Mouse (Mus musculus) T-helper 1 cell (primary cell): ENCODE measurements around the gene Nfkbie.

Experiments
- in situ Hi-C: fragments of 300-600 bp; cut with MboI, MseI; formaldehyde crosslinking; loops from one replicate; pipeline ENCODE4 v1.15.1; 2025; ENCODE audit warnings: high pct_unique_total_duplicates

Gene Nfkbie

GRCm38 (mm10) chr17:45559732-45560525, 4.4 kb downstream of the Nfkbie start:
- in situ Hi-C loops, result loop anchor here (10.0 to 25.0 kb wide), 2 partner anchors 605 to 1952 kb away; partner anchors contain the start of genes Ccnd3, Gtpbp2 and Taf8

GRCm38 (mm10) chr17:45563216-45563615, 7.7 kb downstream of the Nfkbie start:
- in situ Hi-C loops, result loop anchor here (10.0 to 25.0 kb wide), 2 partner anchors 602 to 1949 kb away; partner anchors contain the start of genes Ccnd3, Gtpbp2 and Taf8

- in situ Hi-C loops, result loop anchor here (10.0 to 25.0 kb wide), 2 partner anchors 601 to 1948 kb away; partner anchors contain the start of genes Ccnd3, Gtpbp2 and Taf8
Observed at GRCm38 (mm10) chr17:45563655-45564530, 8.4 kb downstream of the Nfkbie start, which contains the start of gene Slc35b2. Gene Slc35b2 (plus strand): TSS chr17:45563874.

GRCm38 (mm10) chr17:45564531-45565084, 9.1 kb downstream of the Nfkbie start:
- in situ Hi-C loops, result loop anchor here (10.0 to 25.0 kb wide), 2 partner anchors 600 to 1948 kb away; partner anchors contain the start of genes Ccnd3, Gtpbp2 and Taf8

GRCm38 (mm10) chr17:45565103-45565502, 9.6 kb downstream of the Nfkbie start:
- in situ Hi-C loops, result loop anchor here (10.0 to 25.0 kb wide), 2 partner anchors 600 to 1947 kb away; partner anchors contain the start of genes Ccnd3, Gtpbp2 and Taf8

- in situ Hi-C loops, result loop anchor here (10.0 to 25.0 kb wide), 2 partner anchors 599 to 1946 kb away; partner anchors contain the start of genes Ccnd3, Gtpbp2 and Taf8
Observed at GRCm38 (mm10) chr17:45566031-45566359, 10.5 kb downstream of the Nfkbie start.

- in situ Hi-C loops, result loop anchor here (10.0 to 25.0 kb wide), 2 partner anchors 598 to 1946 kb away; partner anchors contain the start of genes Ccnd3, Gtpbp2 and Taf8
Observed at GRCm38 (mm10) chr17:45566360-45567161, 11.1 kb downstream of the Nfkbie start.

- in situ Hi-C loops, result loop anchor here (10.0 to 25.0 kb wide), 2 partner anchors 598 to 1945 kb away; partner anchors contain the start of genes Ccnd3, Gtpbp2 and Taf8
Observed at GRCm38 (mm10) chr17:45567162-45567601, 11.7 kb downstream of the Nfkbie start.

GRCm38 (mm10) chr17:45568990-45569389, 13.5 kb downstream of the Nfkbie start:
- in situ Hi-C loops, result loop anchor here (10.0 to 25.0 kb wide), 2 partner anchors 596 to 1943 kb away; partner anchors contain the start of genes Ccnd3, Gtpbp2 and Taf8

- in situ Hi-C loops, result loop anchor here (10.0 to 25.0 kb wide), 2 partner anchors 595 to 1942 kb away; partner anchors contain the start of genes Ccnd3, Gtpbp2 and Taf8
Observed at GRCm38 (mm10) chr17:45569999-45570398, 14.5 kb downstream of the Nfkbie start.

- in situ Hi-C loops, result loop anchor here (25.0 kb wide), 1 partner anchor 1940 kb away; the partner anchor contains the start of genes Ccnd3 and Taf8
Observed at GRCm38 (mm10) chr17:45572103-45573086, 16.9 kb downstream of the Nfkbie start.

GRCm38 (mm10) chr17:45573087-45573779, 17.7 kb downstream of the Nfkbie start, which contains the start of gene Hsp90ab1:
Gene Hsp90ab1 (minus strand): TSS chr17:45573271.
- in situ Hi-C loops, result loop anchor here (25.0 kb wide), 1 partner anchor 1939 kb away; the partner anchor contains the start of genes Ccnd3 and Taf8

- in situ Hi-C loops, result loop anchor here (25.0 kb wide), 1 partner anchor 1939 kb away; the partner anchor contains the start of genes Ccnd3 and Taf8
Observed at GRCm38 (mm10) chr17:45573780-45574123, 18.2 kb downstream of the Nfkbie start.

- in situ Hi-C loops, result loop anchor here (25.0 kb wide), 1 partner anchor 1938 kb away; the partner anchor contains the start of genes Ccnd3 and Taf8
Observed at GRCm38 (mm10) chr17:45574129-45574761, 18.7 kb downstream of the Nfkbie start.

GRCm38 (mm10) chr17:45575123-45575897, 19.8 kb downstream of the Nfkbie start:
- in situ Hi-C loops, result no loop called here

- in situ Hi-C loops, result no loop called here
Observed at GRCm38 (mm10) chr17:45578242-45578641, 22.7 kb downstream of the Nfkbie start.

- in situ Hi-C loops, result no loop called here
Observed at GRCm38 (mm10) chr17:45578843-45579242, 23.3 kb downstream of the Nfkbie start.
